Mouse (Mus musculus): ENCODE results near the gene Zfp217. TPM values are rescaled to one million over a fixed set of nuclear protein-coding genes. Genes with fewer than 3 reads are reported as not detected.

Zfp217 gene
- polyA plus RNA-seq, 1 experiment from 2014 or later = 4.5 TPM

GRCm38 (mm10) chr2:170058774-170059173 lies 89.1 kb downstream of the Zfp217 start:
- no peaks in the 10 kb centered on the region for H3K36me3 ChIP-seq (ENCODE audit: control insufficient read depth, insufficient read depth, low read length)
- H3K27ac ChIP-seq (ENCODE audit: low read length) = no peak overlapping the region
- no peak overlapping the region for H3K9ac ChIP-seq (replicated peaks; ENCODE audit: low read depth, low read length)
- H3K4me2 ChIP-seq (replicated peaks; ENCODE audit: low read depth, low read length) = no peak overlapping the region
- 69% methylated on average over 14 of the region's 14 CpGs for WGBS
- no peaks in the 10 kb centered on the region for H3K4me1 ChIP-seq (ENCODE audit: control insufficient read depth, insufficient read depth, low read length)
- no peaks in the 10 kb centered on the region for H3K27me3 ChIP-seq (ENCODE audit: control insufficient read depth, insufficient read depth, low read length)
- no peak for ATAC-seq (ENCODE audit: insufficient number of reproducible peaks, insufficient read depth, low FRiP score, low read depth)
- peaks cover 4% of the 10 kb centered on the region; the same call in 1 of the 2 replicates for H3K9me3 ChIP-seq (ENCODE audit: control insufficient read depth, low read depth, low read length)
- H3K4me3 ChIP-seq (ENCODE audit: low read depth, low read length) = no peak overlapping the region
